Mouse (Mus musculus) midbrain, embryonic 14.5 days (tissue): Measurements from ENCODE around the gene Etfb. TPM values are rescaled to one million over a fixed set of nuclear protein-coding genes. Genes with fewer than 3 reads are reported as not detected.

ENCODE experiments used
- ATAC-seq: fragments of 200-750 bp; cut with Nextera tagmentation; 2 replicates; pipeline ENCODE4 v1.8.0; 2017; ENCODE audit warnings: moderate number of reproducible peaks, moderate library complexity; ENCODE audit not compliant: low FRiP score, low TSS enrichment
- DNase-seq: peaks from one replicate; pipeline ENCODE4 v3.0.0-alpha.2; 2015
- H3K27ac ChIP-seq: fragments of 300-500 bp; sonication (generic); replicated peaks from 2 replicates; pipeline ENCODE4 v1.5.1; 2014; ENCODE audit warnings: mild to moderate bottlenecking, low read depth, low read length, moderate library complexity
- H3K27me3 ChIP-seq: fragments of 300-500 bp; sonication (generic); 2 replicates; pipeline ENCODE4 v1.6.1; 2014; ENCODE audit warnings: low read length, control low read depth, mixed read lengths; ENCODE audit not compliant: control insufficient read depth, insufficient read depth
- H3K36me3 ChIP-seq: fragments of 300-500 bp; sonication (generic); 2 replicates; pipeline ENCODE4 v1.6.1; 2014; ENCODE audit warnings: low read length, control low read depth; ENCODE audit not compliant: control insufficient read depth, insufficient read depth
- H3K4me1 ChIP-seq: fragments of 300-500 bp; sonication (generic); 2 replicates; pipeline ENCODE4 v1.6.1; 2014; ENCODE audit warnings: mild to moderate bottlenecking, antibody characterized with exemption, low read length, control low read depth; ENCODE audit not compliant: control insufficient read depth, insufficient read depth
- H3K4me2 ChIP-seq: fragments of 300-500 bp; sonication (generic); 2 replicates; pipeline ENCODE4 v1.6.1; 2014; ENCODE audit warnings: mild to moderate bottlenecking, low read length, moderate library complexity
- H3K4me3 ChIP-seq: fragments of 300-500 bp; sonication (generic); replicated peaks from 2 replicates; pipeline ENCODE4 v1.5.1; 2014; ENCODE audit warnings: low read depth, low read length
- H3K9ac ChIP-seq: fragments of 300-500 bp; sonication (generic); replicated peaks from 2 replicates; pipeline ENCODE4 v1.6.1; 2014; ENCODE audit warnings: mild to moderate bottlenecking, low read length, moderate library complexity
- H3K9me3 ChIP-seq: fragments of 300-500 bp; sonication (generic); 2 replicates; pipeline ENCODE4 v1.6.1; 2016; ENCODE audit warnings: low read length, control low read depth, mixed read lengths; ENCODE audit not compliant: control insufficient read depth
- WGBS: fragments of 180-500 bp; shearing (Covaris S2); extraction: QIAGEN DNeasy Blood & Tissue Kit; methylation state at CpG from one replicate; pipeline ENCODE4 v1.1.7; 2014; 5-methylcytosine and 5-hydroxymethylcytosine counted together
- microRNA-seq: library from miRNA; unstranded; fragments of <30 nt; microRNA quantifications from one replicate; pipeline ENCODE4, GENCODE M21; 2016
- polyA plus RNA-seq: library from polyadenylated mRNA; unstranded; fragments of >200 nt; fragmentation: Nextera tagmentation; extraction: Ambion mirVana; gene quantifications from 2 replicates; pipeline ENCODE4 v1.2.1, GENCODE M21; 2014

The Etfb gene
- polyA plus RNA-seq, 1 experiment from 2014 or later = 120 TPM

- no peak overlapping the region for H3K9ac ChIP-seq
- peak; percentile 85 for DNase-seq
- no peak overlapping the region for H3K4me3 ChIP-seq
- H3K9me3 ChIP-seq = no peaks in the 10 kb centered on the region
- no peak overlapping the region for H3K27ac ChIP-seq
- peak; percentile 55; the same call in 1 of the 2 replicates for ATAC-seq
- H3K27me3 ChIP-seq = no peaks in the 10 kb centered on the region
- 11% methylated on average over 21 of the region's 21 CpGs for WGBS
- H3K36me3 ChIP-seq = no peaks in the 10 kb centered on the region
- 0 out of 2 replicates have a peak, but pooled peaks cover 3% of the 10 kb centered on the region for H3K4me1 ChIP-seq
- 0 out of 2 replicates have a peak overlapping the region, but pooled peaks have one; percentile 11 for H3K4me2 ChIP-seq
Measured at GRCm38 (mm10) chr7:43495343-43496021, 51.6 kb downstream of the Etfb start.

Small RNAs within 50 kb of the gene (microRNA-seq; reads per million reads assigned to microRNA genes)
- 0.88 reads per million for gene Mir7051

Other genes with a start within 250 kb of the Etfb start
- gene Zfp715, start 130.8 kb upstream of the Etfb start, polyA plus RNA-seq = 18.7 and 29.5 TPM in 2 replicates
- gene Siglecf, start 92.7 kb upstream of the Etfb start, polyA plus RNA-seq = 0.16 and 0.21 TPM in 2 replicates
- gene Siglecg, start 35.9 kb upstream of the Etfb start, polyA plus RNA-seq = not detected in 2 replicates
- not detected in 2 replicates for gene Lim2, start 16.4 kb upstream of the Etfb start, polyA plus RNA-seq
- gene Nkg7, start 7.0 kb upstream of the Etfb start, polyA plus RNA-seq = not detected in 2 replicates
- not detected in 2 replicates for gene Cldnd2, start 3.3 kb upstream of the Etfb start, polyA plus RNA-seq
- not detected in 2 replicates for gene Gm45233, start within 50 bp of the Etfb start, polyA plus RNA-seq
- gene Vsig10l, start 19.1 kb downstream of the Etfb start, polyA plus RNA-seq = 8.0 and 12.5 TPM in 2 replicates
- gene Iglon5, start 46.0 kb downstream of the Etfb start, polyA plus RNA-seq = 8.8 and 12.1 TPM in 2 replicates
- gene 4931406B18Rik, start 61.9 kb downstream of the Etfb start, polyA plus RNA-seq = not detected in 2 replicates
- gene Cd33, start 100.3 kb downstream of the Etfb start, polyA plus RNA-seq = 0.38 and 0.65 TPM in 2 replicates
- gene Zfp658, start 118.2 kb downstream of the Etfb start, polyA plus RNA-seq = 7.0 and 10.3 TPM in 2 replicates
- gene Zfp719, start 135.5 kb downstream of the Etfb start, polyA plus RNA-seq = 14.5 and 19.4 TPM in 2 replicates
- 0.27 and 0.54 TPM in 2 replicates for gene Zfp819, start 163.1 kb downstream of the Etfb start, polyA plus RNA-seq
- 0.15 TPM in 1 of 2 replicates, not detected in the other for gene Ceacam18, start 190.6 kb downstream of the Etfb start, polyA plus RNA-seq
- 0.21 TPM in 1 of 2 replicates, not detected in the other for gene Siglece, start 216.1 kb downstream of the Etfb start, polyA plus RNA-seq
- gene Ctu1, start 227.9 kb downstream of the Etfb start, polyA plus RNA-seq = 16.6 and 23.4 TPM in 2 replicates
- not detected in 2 replicates for gene Klk14, start 246.3 kb downstream of the Etfb start, polyA plus RNA-seq